Mouse (Mus musculus): ENCODE measurements around the gene Kcnj4.
"Not testable (repeated sequence)": the region's sequence is repeated elsewhere in the genome, so short reads cannot be mapped to it uniquely, and the experiment has no call there.

The Kcnj4 gene

DNA sequence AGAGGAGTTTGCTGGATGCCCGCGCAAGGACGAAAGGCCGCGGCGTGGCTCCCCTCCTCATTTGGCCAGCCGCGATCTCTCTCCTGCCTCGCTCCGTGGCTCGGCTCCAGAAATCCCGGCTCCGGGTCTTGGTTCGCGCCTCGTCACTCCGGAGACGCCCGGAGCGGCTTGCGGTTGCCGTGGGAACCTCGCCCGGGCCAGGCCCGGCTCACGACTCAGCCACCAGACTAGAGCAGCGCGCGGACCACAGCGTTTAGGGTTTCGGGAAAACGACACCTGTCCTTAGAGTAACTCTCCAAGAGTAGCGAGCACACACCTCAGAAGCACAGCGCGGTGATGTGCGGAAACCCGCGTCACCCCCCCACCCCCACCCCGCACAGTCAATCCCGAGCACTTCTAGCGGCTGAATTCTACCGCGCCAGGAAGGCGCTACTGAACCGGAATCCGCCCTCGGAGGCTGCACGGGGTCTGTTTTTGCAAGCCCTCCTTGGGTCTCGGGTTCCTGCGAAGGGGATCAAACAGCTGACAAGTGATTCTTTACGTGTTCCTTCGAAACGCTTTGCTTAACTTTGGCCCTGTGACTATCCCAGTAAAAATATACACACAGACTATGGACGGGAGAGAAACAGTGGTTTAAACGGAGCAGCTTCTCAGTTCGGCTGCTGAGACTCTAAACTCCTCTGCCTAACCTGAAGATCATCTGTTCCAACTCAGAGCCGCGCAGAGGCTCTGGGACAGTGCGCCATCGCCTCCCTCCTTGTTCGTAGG is 6.7 kb upstream of the Kcnj4 start:
- DNase-seq = peak; percentile 85 to 94

GRCm38 (mm10) chr15:79510425-79510824 is 5.4 kb upstream of the Kcnj4 start:
- DNase-seq = no peak

- DNase-seq = no peak
Observed at GRCm38 (mm10) chr15:79509998-79510397, 5.0 kb upstream of the Kcnj4 start.

DNA sequence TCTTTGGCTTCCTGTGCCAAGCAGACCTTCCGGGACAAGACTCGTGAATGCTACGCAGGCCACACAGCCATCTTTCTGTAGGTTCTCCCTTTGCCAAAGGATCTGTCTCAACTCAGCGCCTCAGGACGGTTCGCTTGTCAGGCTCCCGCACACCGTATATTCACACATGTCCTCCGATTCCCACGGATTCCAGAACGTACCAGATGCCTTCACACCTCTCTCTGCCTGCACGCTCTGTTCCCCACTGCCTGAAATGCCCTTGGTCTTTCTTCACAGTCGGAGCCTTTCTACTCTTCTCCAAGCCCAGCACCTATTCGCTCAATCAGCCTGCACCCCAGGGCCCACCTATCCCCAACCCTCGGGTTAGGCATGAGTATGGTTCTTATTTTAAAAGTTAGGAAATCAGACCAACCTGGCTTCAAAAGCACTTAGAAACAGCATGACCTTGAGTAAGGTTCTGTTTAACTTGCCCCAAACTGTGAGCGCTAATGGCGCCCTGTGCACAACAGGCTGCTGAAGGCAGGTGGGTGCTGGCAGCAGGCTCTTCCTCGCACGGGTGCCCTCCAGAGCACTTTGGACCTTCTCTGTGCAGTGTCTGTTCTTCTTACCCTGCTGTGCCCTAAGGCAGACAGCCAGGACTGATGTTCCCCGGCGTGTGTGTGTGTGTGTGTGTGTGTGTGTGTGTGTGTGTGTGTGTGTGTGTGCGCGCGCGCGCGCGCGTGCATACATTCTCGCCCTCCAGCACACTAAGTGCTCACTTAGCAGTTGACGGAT is 2.2 kb upstream of the Kcnj4 start:
- DNase-seq = peak; percentile 76 to 78

- no peak for DNase-seq
Observed at GRCm38 (mm10) chr15:79506460-79506859, 1.4 kb upstream of the Kcnj4 start.

- peak; percentile 58 to 86 for DNase-seq
Observed at GRCm38 (mm10) chr15:79505616-79506283, 709 bp upstream of the Kcnj4 start.

DNA sequence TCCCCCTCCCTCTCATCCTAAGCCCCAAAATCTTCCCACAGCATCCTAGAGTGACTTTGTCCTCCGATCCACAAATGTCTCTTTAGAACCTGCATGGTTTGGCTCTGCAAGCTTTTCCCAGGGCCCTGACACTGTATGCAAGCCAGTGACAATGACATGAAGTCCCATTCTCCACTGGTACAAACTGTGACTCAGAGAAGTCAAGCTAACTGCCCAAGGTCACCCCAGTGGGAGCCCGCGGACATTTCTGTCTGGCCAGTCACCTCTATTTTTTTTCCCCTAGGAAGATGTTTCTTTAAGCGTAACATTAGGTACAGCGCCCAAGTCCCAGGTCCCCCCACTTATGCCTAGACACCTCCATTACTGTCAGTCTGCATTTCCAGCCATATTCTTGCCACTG is 1.6 kb downstream of the Kcnj4 start:
- no peak for DNase-seq

DNA sequence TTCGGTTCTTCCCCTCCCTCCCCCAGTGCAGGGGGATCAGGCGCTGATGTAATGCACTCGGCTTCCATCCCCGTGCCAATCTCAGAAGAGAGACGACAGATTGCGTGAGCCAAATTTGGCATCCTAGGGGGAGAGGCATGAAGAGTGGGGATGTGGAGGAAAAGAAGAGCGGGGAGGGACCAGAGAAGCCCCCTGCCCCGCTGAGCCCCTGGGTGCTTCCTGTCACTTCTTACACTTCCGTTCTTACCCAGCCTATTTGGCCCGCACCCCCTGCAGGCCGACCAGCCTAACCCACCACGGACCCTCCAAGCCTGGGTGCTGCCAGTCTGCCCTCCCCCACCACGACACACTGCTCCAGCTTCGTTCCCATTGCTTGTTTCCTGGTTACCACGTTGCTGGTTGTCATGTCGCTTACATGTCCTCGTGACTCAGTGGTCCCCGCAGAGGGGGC is 2.1 kb downstream of the Kcnj4 start:
- no peak for DNase-seq

DNA sequence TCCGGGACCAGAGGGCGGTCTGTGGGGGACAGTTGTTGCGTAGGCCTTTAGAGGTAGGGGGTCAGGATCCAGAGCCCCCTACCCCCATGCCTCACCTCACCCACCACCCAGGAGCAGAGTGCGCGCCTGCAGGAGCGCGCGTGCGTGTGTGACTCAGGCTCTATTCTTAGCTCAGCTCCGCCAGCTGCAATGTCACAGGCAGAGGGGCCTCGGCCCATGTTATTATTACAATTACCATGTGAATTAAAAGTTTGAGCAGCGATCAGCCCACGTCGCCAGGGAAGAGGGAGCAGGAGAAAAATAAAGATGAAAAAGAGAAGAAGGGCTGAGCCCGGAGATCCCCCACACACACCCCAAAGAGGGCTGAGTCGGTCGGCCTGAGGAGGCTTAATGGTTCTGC is 4.9 kb downstream of the Kcnj4 start:
- no peak for DNase-seq

- no peak for DNase-seq
Observed at GRCm38 (mm10) chr15:79493527-79493926, 11.5 kb downstream of the Kcnj4 start.

DNA sequence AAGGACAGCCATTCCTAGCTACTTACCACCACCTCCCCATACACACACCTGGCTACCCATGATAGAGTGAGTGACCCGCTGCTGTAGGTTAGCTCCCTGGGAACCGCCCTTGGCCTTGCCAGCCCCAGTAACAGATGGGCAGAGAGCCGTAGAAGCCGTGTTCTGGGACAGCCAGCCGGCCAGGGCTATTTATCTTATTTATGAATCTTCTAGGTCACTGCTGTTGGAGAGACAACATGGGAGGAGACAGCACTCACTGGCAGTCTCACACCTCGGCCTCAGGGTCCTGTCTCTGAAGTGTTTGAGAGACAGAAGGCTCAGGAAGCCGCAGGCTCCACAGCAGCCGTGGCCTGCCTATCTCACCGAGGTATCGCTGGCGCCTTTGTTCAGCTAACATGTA is 15.6 kb downstream of the Kcnj4 start:
- DNase-seq = no peak

- peak in 1 of 2 experiments; percentile 48 for DNase-seq
Observed at GRCm38 (mm10) chr15:79481181-79481688, 23.8 kb downstream of the Kcnj4 start.

GRCm38 (mm10) chr15:79477227-79477626 is 27.8 kb downstream of the Kcnj4 start:
- DNase-seq = no peak

GRCm38 (mm10) chr15:79473638-79474355 is 31.2 kb downstream of the Kcnj4 start:
- DNase-seq = no peak

- DNase-seq = no peak
Observed at GRCm38 (mm10) chr15:79473042-79473441, 32.0 kb downstream of the Kcnj4 start.

- no peak for DNase-seq
Observed at GRCm38 (mm10) chr15:79471095-79471494, 33.9 kb downstream of the Kcnj4 start.

- DNase-seq = peak in 1 of 2 experiments; percentile 37
Observed at GRCm38 (mm10) chr15:79470583-79470982, 34.5 kb downstream of the Kcnj4 start.

GRCm38 (mm10) chr15:79469577-79469976 is 35.5 kb downstream of the Kcnj4 start:
- no peak for DNase-seq

DNA sequence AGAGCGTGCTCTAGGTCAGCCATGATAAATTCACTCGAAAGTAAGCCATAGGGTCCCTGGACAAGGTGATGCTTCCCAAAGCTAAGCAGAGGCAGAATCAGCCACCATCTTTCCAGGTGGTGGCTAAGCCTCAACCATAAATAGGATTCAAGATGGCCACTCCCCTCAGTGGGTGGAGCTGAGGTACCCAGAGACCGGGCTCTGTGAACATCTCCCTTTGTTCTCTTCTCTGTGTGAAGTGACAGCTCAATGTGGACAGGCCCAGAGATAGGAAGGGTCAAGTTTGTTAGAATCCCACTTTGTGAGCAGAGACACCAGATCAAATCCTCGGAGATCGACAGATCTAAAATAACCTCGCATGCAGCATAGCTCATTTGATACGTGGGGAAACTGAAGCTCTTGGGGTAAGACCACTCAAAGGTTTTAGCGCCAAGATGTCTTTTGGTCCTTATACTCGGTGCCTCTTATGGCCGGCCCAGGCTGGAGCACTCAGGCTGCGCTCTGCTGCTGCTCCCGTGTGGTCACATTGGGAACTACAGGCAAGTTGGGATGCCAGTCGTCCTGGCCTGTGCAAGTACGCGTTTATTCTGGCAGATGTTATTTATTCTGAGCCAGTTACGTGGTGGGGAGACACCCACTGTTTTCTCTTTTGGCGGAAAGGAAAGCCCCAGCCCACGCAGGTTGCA is 38.3 kb downstream of the Kcnj4 start:
- peak; percentile 81 to 93 for DNase-seq

DNA sequence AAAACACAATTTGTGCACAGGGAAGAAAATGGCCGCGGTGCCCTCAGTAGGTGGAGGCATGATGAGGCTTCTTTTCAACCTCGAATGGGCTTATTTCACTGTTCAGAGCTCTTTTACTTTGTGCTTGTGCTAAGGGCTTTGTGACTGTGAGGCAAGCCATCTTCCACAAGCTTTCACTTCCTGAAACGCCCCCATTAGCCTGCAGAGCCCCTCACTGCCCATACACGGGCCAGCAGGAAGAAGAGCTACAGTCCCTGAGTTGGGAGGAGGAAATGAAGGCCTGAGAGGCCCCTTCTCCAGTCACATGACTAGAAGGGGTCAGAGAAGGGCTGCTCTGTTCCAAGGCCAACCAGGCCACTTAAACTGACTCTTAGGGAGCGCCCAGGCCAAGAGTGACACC is 48.5 kb downstream of the Kcnj4 start:
- no peak for DNase-seq

DNA sequence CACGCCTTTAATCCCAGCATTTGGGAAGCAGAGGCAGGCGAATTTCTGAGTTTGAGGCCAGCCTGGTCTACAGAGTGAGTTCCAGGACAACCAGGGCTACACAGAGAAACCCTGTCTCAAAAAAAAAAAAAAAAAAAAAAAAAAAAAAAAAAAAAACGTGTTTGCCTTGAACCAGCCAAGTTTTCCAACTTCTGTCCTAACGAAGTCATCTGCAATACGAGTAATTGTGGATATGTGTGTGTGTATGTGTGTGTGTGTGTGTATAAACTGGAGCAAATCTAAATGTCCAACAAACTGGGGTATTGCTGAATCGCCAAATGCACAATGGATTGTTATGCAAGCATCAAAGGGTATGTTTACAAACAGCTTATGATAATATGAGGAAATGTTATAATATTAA is 48.9 kb downstream of the Kcnj4 start:
- DNase-seq = not testable (repeated sequence)

Measured in kidney, postnatal 36 days (tissue).